Mouse (Mus musculus) G1E (cell line): ENCODE measurements around the gene Mgat3.

Experiments
- CTCF ChIP-seq: IDR thresholded peaks from 2 replicates; pipeline ENCODE4 v1.5.1; 2012; ENCODE audit warnings: low read depth, low read length, inconsistent platforms, mixed read lengths
- GATA1 ChIP-seq: IDR thresholded peaks from 2 replicates; pipeline ENCODE4 v1.6.1; 2012; ENCODE audit warnings: borderline replicate concordance, low read length, inconsistent platforms, mixed read lengths
- GATA2 ChIP-seq: IDR thresholded peaks from 2 replicates; pipeline ENCODE4 v1.6.1; 2012; ENCODE audit warnings: low read depth, low read length, inconsistent platforms, borderline replicate concordance
- POLR2AphosphoS5 ChIP-seq: IDR thresholded peaks from 2 replicates; pipeline ENCODE4 v1.6.1; 2012; ENCODE audit warnings: low read depth, low read length, inconsistent platforms; ENCODE audit not compliant: insufficient replicate concordance
- TAL1 ChIP-seq: conservative IDR thresholded peaks from 2 replicates; pipeline ENCODE4 v1.6.1; 2012; ENCODE audit warnings: low read depth, low read length, inconsistent platforms, mixed read lengths

DNA sequence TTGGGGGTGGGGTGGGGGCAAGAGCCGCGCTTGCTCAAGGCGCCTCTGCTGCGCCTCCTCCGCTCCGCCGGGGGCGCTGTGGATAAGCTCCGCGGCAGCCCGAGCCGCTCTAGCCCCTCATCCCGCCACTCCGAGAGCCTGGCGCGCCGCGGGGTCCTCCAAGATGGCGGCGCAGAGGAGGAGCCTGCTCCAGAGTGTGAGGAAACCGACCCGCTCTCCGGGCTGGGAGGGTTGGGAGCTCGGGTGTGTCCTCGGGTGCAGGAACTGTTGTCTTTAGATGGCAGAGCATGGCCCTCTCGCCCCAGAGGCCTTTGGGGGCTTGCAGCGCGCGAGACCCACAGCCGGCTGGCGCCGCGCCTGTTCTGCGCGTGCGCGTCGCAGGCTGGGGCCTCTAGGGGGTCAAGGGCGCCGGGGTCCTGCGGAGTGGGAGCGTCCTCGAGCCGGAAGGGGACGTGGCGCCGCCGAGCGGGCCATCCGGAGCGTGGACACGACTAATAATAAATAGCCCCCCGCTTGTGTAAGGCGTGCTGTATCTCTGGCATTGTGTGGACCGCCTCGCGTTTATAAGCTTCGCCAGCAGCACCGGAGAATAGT is 40.4 kb upstream of the Mgat3 start, which contains the start of gene Tab1:
- no peak for TF ChIP-seq TAL1
- TF ChIP-seq POLR2AphosphoS5 = no peak
- 0 out of 2 replicates have a peak, but pooled peaks have one; percentile 24 for TF ChIP-seq CTCF
- TF ChIP-seq GATA2 = no peak
- TF ChIP-seq GATA1 = no peak
